Mouse (Mus musculus) megakaryocyte, embryonic 14.5 days (primary cell): ENCODE results near the gene Sema4a.

Source experiments
- FLI1 ChIP-seq: IDR thresholded peaks from 2 replicates; pipeline ENCODE4 v1.6.1; 2012; ENCODE audit warnings: low read length, inconsistent platforms, mixed read lengths
- GATA1 ChIP-seq: IDR thresholded peaks from 3 replicates; pipeline ENCODE4 v1.6.1; 2012; ENCODE audit warnings: mixed read lengths, low read length, inconsistent platforms, borderline replicate concordance

DNA sequence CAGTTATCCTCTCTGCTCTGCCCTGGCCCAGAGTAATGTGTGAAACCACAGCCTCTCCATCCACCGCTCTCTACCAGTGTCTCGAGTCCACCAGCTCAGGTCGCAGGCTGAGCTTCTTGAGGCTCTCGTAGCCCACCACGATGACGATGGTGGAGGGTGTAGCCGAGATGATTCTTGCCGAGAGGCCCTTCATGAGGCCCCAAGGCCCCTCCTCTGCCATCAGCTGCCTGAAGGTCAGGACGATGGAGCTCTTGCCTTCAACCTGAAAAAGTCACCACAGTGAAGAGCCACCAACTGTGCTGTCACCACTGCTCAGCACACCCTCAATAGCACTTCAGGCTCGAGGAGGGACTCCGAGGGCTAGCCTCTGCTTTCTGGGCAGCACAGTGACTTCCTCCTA lies 48.3 kb downstream of the Sema4a start:
- no peak for TF ChIP-seq FLI1
- TF ChIP-seq GATA1, result no peak
